Mouse (Mus musculus) olfactory bulb, adult 2 months (tissue): ENCODE measurements at regions not wholly inside any gene's neighbourhood (a gene's known extent, or its start where the extent isn't known, plus 50 kb on each side); places are given as distances from the start of the nearest gene placed in this dataset.

ENCODE experiments used
- H3K27ac ChIP-seq: fragments of 200-500 bp; 2 replicates; pipeline ENCODE4 v1.5.1; 2012; ENCODE audit warnings: low read depth, low read length; ENCODE audit not compliant: insufficient read depth
- H3K4me1 ChIP-seq: fragments of 200-500 bp; 2 replicates; pipeline ENCODE4 v1.6.1; 2012; ENCODE audit warnings: low read length; ENCODE audit not compliant: control insufficient read depth, insufficient read depth
- H3K4me3 ChIP-seq: fragments of 200-500 bp; 2 replicates; pipeline ENCODE4 v1.5.1; 2012; ENCODE audit warnings: mild to moderate bottlenecking, low read depth, low read length, moderate library complexity; ENCODE audit not compliant: insufficient read depth
- CTCF ChIP-seq: fragments of 200-500 bp; IDR thresholded peaks from 2 replicates; pipeline ENCODE4 v1.5.1; 2012; ENCODE audit warnings: low read depth, mild to moderate bottlenecking, low read length, moderate library complexity; ENCODE audit not compliant: insufficient read depth
- POLR2A ChIP-seq: fragments of 200-500 bp; IDR thresholded peaks from 2 replicates; pipeline ENCODE4 v1.6.1; 2012; ENCODE audit warnings: mild to moderate bottlenecking, low read depth, low read length, moderate library complexity; ENCODE audit not compliant: insufficient read depth
- WGBS: fragments of 180-500 bp; shearing (Covaris S2); methylation state at CpG from one replicate; pipeline ENCODE4 v1.1.7; 2018; 5-methylcytosine and 5-hydroxymethylcytosine counted together

DNA sequence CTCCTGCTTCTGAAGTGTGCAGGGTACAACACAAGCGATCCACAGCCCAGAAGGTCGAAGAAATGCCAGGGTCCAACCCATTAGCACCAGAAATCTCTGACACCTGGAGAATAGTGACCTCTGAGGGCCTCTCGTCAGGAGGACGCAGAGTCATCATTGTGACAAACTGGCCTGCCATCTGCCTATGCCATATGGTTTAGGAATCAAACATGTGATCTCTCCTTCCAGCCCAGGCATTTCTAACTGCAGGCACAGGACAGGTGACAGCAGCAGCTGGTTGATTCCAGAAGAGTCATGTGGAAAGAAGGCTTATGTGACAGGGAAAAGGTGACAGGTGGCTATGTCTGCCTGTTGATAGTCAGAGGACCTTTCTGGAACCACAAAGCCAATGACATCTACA lies 476.0 kb upstream of the Vstm2b start:
- TF ChIP-seq CTCF: no peak
- no peak for TF ChIP-seq POLR2A
- 87% methylated on average over 4 of the region's 4 CpGs for WGBS
- H3K4me1 ChIP-seq: no peaks in the 10 kb centered on the region
- H3K4me3 ChIP-seq: no peak overlapping the region
- no peak overlapping the region for H3K27ac ChIP-seq

- no peak overlapping the region for H3K27ac ChIP-seq
- H3K4me1 ChIP-seq: no peaks in the 10 kb centered on the region
- WGBS: 96% methylated on average over 2 of the region's 2 CpGs
- TF ChIP-seq POLR2A: no peak
- no peak overlapping the region for H3K4me3 ChIP-seq
Measured at GRCm38 (mm10) chr7:40429416-40429815, 468.7 kb upstream of the Vstm2b start.

GRCm38 (mm10) chr7:40433906-40434305 lies 464.2 kb upstream of the Vstm2b start:
- no peak for TF ChIP-seq CTCF
- no peak for TF ChIP-seq POLR2A
- H3K4me3 ChIP-seq: no peak overlapping the region
- no peaks in the 10 kb centered on the region for H3K4me1 ChIP-seq
- 48% methylated on average over 2 of the region's 2 CpGs for WGBS
- no peak overlapping the region for H3K27ac ChIP-seq

DNA sequence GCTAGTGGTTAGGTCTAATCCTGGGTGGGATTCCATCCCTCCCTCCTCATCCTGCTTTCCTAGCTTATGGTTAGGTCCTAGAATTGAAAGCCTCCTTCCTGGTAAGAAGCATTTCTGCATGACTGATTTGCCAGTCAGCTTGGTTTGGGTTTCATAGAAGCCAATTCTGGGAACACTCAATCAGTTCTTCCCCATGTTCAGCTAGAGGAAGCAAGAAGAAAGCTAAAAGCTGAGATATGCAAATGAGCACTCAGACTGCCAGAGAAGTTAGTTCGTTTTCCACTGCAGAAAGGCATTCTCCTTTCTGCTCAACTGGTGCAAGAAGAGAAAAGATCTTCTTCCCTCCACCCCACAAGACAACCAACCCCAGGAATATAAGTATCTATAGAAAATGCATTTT lies 457.0 kb upstream of the Vstm2b start:
- 19% methylated on average over 1 of the region's 1 CpGs for WGBS
- Histone ChIP-seq H3K4me1 (no peaks in the 10 kb centered on the region), H3K27ac (no peak overlapping the region), H3K4me3 (no peak overlapping the region)
- TF ChIP-seq CTCF (no peak), POLR2A (no peak)

DNA sequence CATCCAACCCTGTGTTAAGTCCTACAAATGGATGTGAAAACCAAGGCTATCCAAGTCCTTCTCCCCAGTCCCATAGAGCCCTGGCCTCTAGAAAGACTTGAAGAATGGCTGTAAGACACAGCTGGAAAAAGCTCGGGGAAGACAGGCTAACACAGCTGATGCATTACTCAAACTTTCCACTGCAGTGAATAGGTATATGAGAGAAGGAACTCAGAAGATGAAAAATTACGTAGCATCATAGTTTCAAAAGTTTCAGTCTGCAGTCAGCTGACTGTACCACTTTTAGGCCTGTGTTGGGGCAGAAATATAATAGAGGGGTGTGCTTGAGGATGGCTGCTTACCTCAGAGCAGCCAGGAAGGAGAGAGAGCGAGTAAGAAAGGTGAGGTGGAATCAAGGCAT lies 456.3 kb upstream of the Vstm2b start:
- no peaks in the 10 kb centered on the region for H3K4me1 ChIP-seq

DNA sequence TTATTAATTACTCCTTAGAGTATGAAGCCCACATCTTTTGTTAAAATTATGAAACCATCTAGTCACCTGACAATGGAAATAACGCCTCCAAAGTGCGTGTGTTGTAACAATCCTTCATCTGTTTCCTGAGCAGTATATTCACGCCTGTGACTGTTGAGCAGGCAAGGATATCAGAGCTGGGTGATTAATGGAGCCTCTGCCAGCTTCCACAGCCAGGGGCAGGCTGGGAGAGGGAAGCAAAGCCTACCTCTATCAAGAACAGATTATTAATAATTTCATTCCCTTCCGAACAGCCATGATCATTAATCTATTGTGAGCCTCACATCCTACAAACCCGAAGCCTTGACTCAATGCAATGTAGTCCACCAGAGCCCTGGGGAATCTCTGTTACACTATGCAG lies 431.7 kb upstream of the Vstm2b start:
- TF ChIP-seq POLR2A (no peak), CTCF (no peak)
- Histone ChIP-seq H3K4me1 (no peaks in the 10 kb centered on the region), H3K27ac (no peak overlapping the region), H3K4me3 (no peak overlapping the region)
- WGBS: 90% methylated on average over 5 of the region's 5 CpGs

More for the DNA sequence above, 456.3 kb upstream of the Vstm2b start:
- TF ChIP-seq CTCF (no peak), POLR2A (no peak)
- no peak overlapping the region for H3K27ac ChIP-seq
- no peak overlapping the region for H3K4me3 ChIP-seq
- WGBS: 89% methylated on average over 3 of the region's 3 CpGs

- Histone ChIP-seq H3K4me1 (no peaks in the 10 kb centered on the region), H3K4me3 (no peak overlapping the region), H3K27ac (no peak overlapping the region)
- TF ChIP-seq CTCF (no peak), POLR2A (no peak)
Measured at GRCm38 (mm10) chr7:40487256-40487655, 410.9 kb upstream of the Vstm2b start.

- TF ChIP-seq POLR2A (no peak), CTCF (no peak)
- Histone ChIP-seq H3K4me1 (no peaks in the 10 kb centered on the region), H3K4me3 (no peak overlapping the region), H3K27ac (no peak overlapping the region)
- 68% methylated on average over 7 of the region's 7 CpGs for WGBS
Measured at GRCm38 (mm10) chr7:40522703-40523267, 375.3 kb upstream of the Vstm2b start.

- H3K4me3 ChIP-seq: no peak overlapping the region
- TF ChIP-seq POLR2A (no peak), CTCF (no peak)
- no peaks in the 10 kb centered on the region for H3K4me1 ChIP-seq
- H3K27ac ChIP-seq: no peak overlapping the region
- 58% methylated on average over 3 of the region's 3 CpGs for WGBS
Measured at GRCm38 (mm10) chr7:40536601-40537000, 361.5 kb upstream of the Vstm2b start.

GRCm38 (mm10) chr7:40537621-40538020 lies 360.5 kb upstream of the Vstm2b start:
- TF ChIP-seq POLR2A (no peak), CTCF (no peak)
- Histone ChIP-seq H3K27ac (no peak overlapping the region), H3K4me1 (no peaks in the 10 kb centered on the region), H3K4me3 (no peak overlapping the region)
- 80% methylated on average over 3 of the region's 3 CpGs for WGBS
